Mouse (Mus musculus) stomach, postnatal 0 days (tissue): ENCODE data around the gene Trir.

Source experiments
- CTCF ChIP-seq: IDR thresholded peaks from 2 replicates; pipeline ENCODE4 v1.5.1; 2016; ENCODE audit warnings: antibody characterized with exemption, low read depth, mild to moderate bottlenecking, moderate library complexity
- EP300 ChIP-seq: optimal IDR thresholded peaks from 2 replicates; pipeline ENCODE3; 2016; ENCODE audit warnings: antibody characterized with exemption

DNA sequence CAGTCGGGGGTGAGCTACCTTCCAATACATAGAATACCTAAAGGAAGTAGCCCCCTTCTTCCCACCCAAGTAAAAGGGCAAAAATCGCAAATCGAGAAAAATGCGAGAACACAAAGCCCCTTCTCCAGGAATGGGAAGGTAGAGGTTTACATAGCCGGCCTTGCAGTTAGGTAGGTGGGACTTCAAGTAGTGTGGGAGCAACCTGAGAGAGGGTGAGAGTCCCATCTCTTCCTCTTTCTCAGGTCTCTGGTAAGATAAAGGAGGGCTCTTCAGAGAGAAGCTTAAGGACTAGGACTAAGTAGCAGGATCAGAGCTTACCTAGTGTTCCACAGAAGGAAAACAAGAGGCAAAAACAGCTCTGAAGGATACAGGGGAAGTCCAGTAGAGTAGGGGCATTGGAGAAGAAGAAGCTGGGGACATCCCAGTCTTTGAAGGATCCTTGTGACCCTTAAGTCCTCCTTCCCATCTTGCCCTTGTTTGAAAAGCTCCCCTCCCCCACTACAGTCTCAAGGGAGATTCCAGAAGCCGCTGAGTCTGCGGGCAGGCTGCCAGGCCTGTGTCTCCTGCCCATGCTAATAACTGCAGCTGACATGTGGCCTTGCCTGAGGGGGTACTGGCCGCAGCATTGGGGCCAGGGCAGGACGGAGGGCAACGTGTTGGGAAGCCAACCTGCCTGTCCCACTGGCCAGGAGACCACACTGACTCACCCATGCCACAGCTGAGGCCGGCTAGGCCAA, 45.8 kb upstream of the Trir start:
- TF ChIP-seq CTCF: no peak
- no peak for TF ChIP-seq EP300
